Mouse (Mus musculus) myocyte (in vitro differentiated cells): ENCODE results near the gene Mfap4. TPM values are rescaled to one million over a fixed set of nuclear protein-coding genes. Genes with fewer than 3 reads are reported as not detected.
A peak's percentile ranks its signal among the peaks of the same experiment; 100 is the strongest.

ENCODE experiments used
- H3K27me3 ChIP-seq: one replicate; pipeline ENCODE4 v1.6.1; 2011; ENCODE audit not compliant: control insufficient read depth, insufficient read depth, insufficient read length
- H3K36me3 ChIP-seq: one replicate; pipeline ENCODE4 v1.6.1; 2011; ENCODE audit not compliant: control insufficient read depth, insufficient read depth
- H3K4me2 ChIP-seq: one replicate; pipeline ENCODE4 v1.6.1; 2011; ENCODE audit warnings: low read depth, control low read depth
- H3K4me3 ChIP-seq: one replicate; pipeline ENCODE4 v1.5.1; 2011; ENCODE audit warnings: mild to moderate bottlenecking, control low read depth, moderate library complexity
- H3K79me2 ChIP-seq: one replicate; pipeline ENCODE4 v1.6.1; 2011; ENCODE audit not compliant: control insufficient read depth, insufficient read depth
- H3ac ChIP-seq: one replicate; pipeline ENCODE4 v1.6.1; 2011; ENCODE audit not compliant: control insufficient read depth, insufficient read length
- CEBPB ChIP-seq: IDR thresholded peaks from 2 replicates; pipeline ENCODE4 v1.6.1; 2011; ENCODE audit warnings: mild to moderate bottlenecking, moderate library complexity; ENCODE audit not compliant: poor library complexity, insufficient read depth, severe bottlenecking
- E2F4 ChIP-seq: IDR thresholded peaks from one replicate; pipeline ENCODE4 v1.6.1; 2011; ENCODE audit warnings: mild to moderate bottlenecking, control low read depth, moderate library complexity; ENCODE audit not compliant: insufficient read depth
- MAX ChIP-seq: IDR thresholded peaks from one replicate; pipeline ENCODE4 v1.6.1; 2011; ENCODE audit warnings: low read depth, mild to moderate bottlenecking, control low read depth
- MYOD1 ChIP-seq, 3 experiments: IDR thresholded peaks; one replicate each; pipeline ENCODE4 v1.6.1; 2011; ENCODE audit warnings: control low read depth in 2 of 3, low read depth in 2 of 3, mild to moderate bottlenecking in 2 of 3, moderate library complexity in 1 of 3; ENCODE audit not compliant: insufficient read length in 2 of 3, control insufficient read depth in 1 of 3
- MYOG ChIP-seq, 3 experiments: IDR thresholded peaks; one replicate each; pipeline ENCODE4 v1.6.1; 2011; ENCODE audit warnings: control low read depth in 2 of 3, low read depth in 2 of 3, mild to moderate bottlenecking in 2 of 3; ENCODE audit not compliant: insufficient read length in 2 of 3, control insufficient read depth in 1 of 3, insufficient read depth in 1 of 3
- POLR2A ChIP-seq: IDR thresholded peaks from one replicate; pipeline ENCODE4 v1.6.1; 2011; ENCODE audit warnings: low read depth, mild to moderate bottlenecking, control low read depth, moderate library complexity; ENCODE audit not compliant: insufficient read length
- POLR2AphosphoS2 ChIP-seq: IDR thresholded peaks from one replicate; pipeline ENCODE4 v1.6.1; 2011; ENCODE audit warnings: low read depth, control low read depth; ENCODE audit not compliant: insufficient read length
- REST ChIP-seq: IDR thresholded peaks from one replicate; pipeline ENCODE4 v1.6.1; 2011; ENCODE audit warnings: mild to moderate bottlenecking, control low read depth, moderate library complexity; ENCODE audit not compliant: insufficient read depth, insufficient read length
- SRF ChIP-seq: IDR thresholded peaks from one replicate; pipeline ENCODE4 v1.6.1; 2011; ENCODE audit warnings: low read depth; ENCODE audit not compliant: control insufficient read depth, insufficient read length
- TCF12 ChIP-seq: IDR thresholded peaks from one replicate; pipeline ENCODE4 v1.6.1; 2011; ENCODE audit warnings: mild to moderate bottlenecking, control low read depth; ENCODE audit not compliant: poor library complexity, insufficient read depth, severe bottlenecking
- TCF3 ChIP-seq: IDR thresholded peaks from one replicate; pipeline ENCODE4 v1.6.1; 2011; ENCODE audit warnings: low read depth, control low read depth; ENCODE audit not compliant: insufficient read length
- USF1 ChIP-seq: IDR thresholded peaks from one replicate; pipeline ENCODE4 v1.6.1; 2011; ENCODE audit warnings: low read depth, mild to moderate bottlenecking, control low read depth, moderate library complexity
- polyA plus RNA-seq: library from polyadenylated mRNA; unstranded; fragments of >200 nt; fragmentation: generic; extraction: Trizol; gene quantifications from one replicate; pipeline ENCODE4 v1.2.1, GENCODE M21; 2012; ENCODE audit warnings: missing spikeins

Mfap4 gene
- polyA plus RNA-seq, 1 experiment = 1.1 TPM

GRCm38 (mm10) chr11:61490944-61491520, 5.8 kb downstream of the Mfap4 start:
- Histone ChIP-seq H3K4me3 (no peak overlapping the region), H3K4me2 (no peak overlapping the region), H3K27me3 (no peaks in the 10 kb centered on the region), H3K79me2 (peaks cover 15% of the 10 kb centered on the region), H3ac (no peak overlapping the region), H3K36me3 (peaks cover 10% of the 10 kb centered on the region)
- TF ChIP-seq TCF3 = no peak
- TF ChIP-seq POLR2AphosphoS2 = no peak
- no peak for TF ChIP-seq TCF12
- no peak for TF ChIP-seq USF1
- no peak for TF ChIP-seq MAX
- TF ChIP-seq MYOG (IDR thresholded peaks at IDR 0.05; ENCODE audit: control insufficient read depth in 1 of 3, insufficient read depth in 1 of 3, insufficient read length in 2 of 3, low read depth in 2 of 3) = no peak
- no peak for TF ChIP-seq CEBPB
- no peak for TF ChIP-seq REST

GRCm38 (mm10) chr11:61492749-61493401, 7.6 kb downstream of the Mfap4 start:
- TF ChIP-seq MAX (no peak), TCF3 (no peak), USF1 (no peak), MYOD1 (IDR thresholded peaks at IDR 0.05; ENCODE audit: control insufficient read depth in 1 of 3, insufficient read length in 2 of 3, low read depth in 2 of 3) (no peak), TCF12 (no peak)
- Histone ChIP-seq H3K4me3 (peak overlapping the region; percentile 64), H3K27me3 (no peaks in the 10 kb centered on the region), H3K79me2 (peaks cover 15% of the 10 kb centered on the region), H3ac (peak overlapping the region; percentile 14), H3K4me2 (peak overlapping the region; percentile 87), H3K36me3 (peaks cover 10% of the 10 kb centered on the region)

DNA sequence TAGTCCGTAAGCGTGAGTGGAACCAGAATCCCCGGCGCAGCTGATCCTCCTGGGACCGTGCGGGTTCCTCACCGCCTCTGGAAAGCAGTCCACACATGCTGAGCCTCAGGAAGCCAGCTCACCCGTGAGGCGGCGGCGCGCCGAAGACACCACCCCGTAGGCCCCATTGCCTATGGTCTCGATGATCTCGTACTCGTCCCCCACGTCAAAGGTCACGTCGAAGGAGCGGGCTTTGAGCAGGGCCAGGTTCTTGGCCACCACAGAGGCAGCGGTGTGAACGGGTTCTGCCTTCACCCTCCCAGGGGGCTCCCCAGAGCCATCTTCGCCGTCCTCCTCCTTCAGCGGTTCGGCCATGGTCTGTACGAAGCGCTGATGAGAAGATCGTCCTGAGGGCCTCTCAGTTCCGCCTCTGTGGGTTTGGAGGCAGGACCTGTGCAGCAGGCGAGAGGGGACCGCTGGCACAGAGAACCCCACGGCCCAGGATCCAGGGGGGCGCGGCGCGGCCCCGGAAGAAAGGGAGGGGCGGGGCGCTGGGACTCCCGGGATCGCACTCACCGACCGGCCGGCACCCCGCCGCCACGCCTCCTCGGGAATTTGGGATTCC, 8.4 kb downstream of the Mfap4 start:
- Histone ChIP-seq H3K27me3 (no peaks in the 10 kb centered on the region), H3K36me3 (peaks cover 7% of the 10 kb centered on the region), H3K79me2 (peaks cover 15% of the 10 kb centered on the region), H3K4me3 (peak overlapping the region; percentile 64), H3ac (peak overlapping the region; percentile 14), H3K4me2 (peak overlapping the region; percentile 87)
- no peak for TF ChIP-seq SRF
- TF ChIP-seq REST = no peak
- no peak for TF ChIP-seq E2F4
- no peak for TF ChIP-seq TCF3
- TF ChIP-seq MYOG (IDR thresholded peaks at IDR 0.05; ENCODE audit: control insufficient read depth in 1 of 3, insufficient read depth in 1 of 3, insufficient read length in 2 of 3, low read depth in 2 of 3) = no peak
- no peak for TF ChIP-seq MYOD1 (IDR thresholded peaks at IDR 0.05; ENCODE audit: control insufficient read depth in 1 of 3, insufficient read length in 2 of 3, low read depth in 2 of 3)
- no peak for TF ChIP-seq USF1
- TF ChIP-seq POLR2AphosphoS2 = no peak
- no peak for TF ChIP-seq TCF12
- TF ChIP-seq POLR2A = no peak
- TF ChIP-seq CEBPB = no peak
- no peak for TF ChIP-seq MAX

GRCm38 (mm10) chr11:61494129-61494997, 9.1 kb downstream of the Mfap4 start, which contains the start of gene Mapk7:
Gene Mapk7 (minus strand): TSS chr11:61494406.
- H3K4me2 ChIP-seq = peak within 1 kb of the TSS; percentile 99
- H3ac ChIP-seq = peak within 1 kb of the TSS; percentile 14
- H3K36me3 ChIP-seq = peaks cover 5% of the 10 kb centered on the region
- H3K27me3 ChIP-seq = no peaks in the 10 kb centered on the region
- H3K4me3 ChIP-seq = peak within 1 kb of the TSS; percentile 64
- peaks cover 15% of the 10 kb centered on the region for H3K79me2 ChIP-seq
- TF ChIP-seq REST = no peak
- TF ChIP-seq MAX = no peak
- peak; percentile 16 to 80 (median 60) for TF ChIP-seq MYOG (IDR thresholded peaks at IDR 0.05; ENCODE audit: control insufficient read depth in 1 of 3, insufficient read depth in 1 of 3, insufficient read length in 2 of 3, low read depth in 2 of 3)
- TF ChIP-seq SRF = no peak
- TF ChIP-seq TCF3 = no peak
- TF ChIP-seq CEBPB = no peak
- TF ChIP-seq TCF12 = no peak
- TF ChIP-seq MYOD1 (IDR thresholded peaks at IDR 0.05; ENCODE audit: control insufficient read depth in 1 of 3, insufficient read length in 2 of 3, low read depth in 2 of 3) = peak in 2 of 3 experiments; percentile 51 to 79
- TF ChIP-seq E2F4 = no peak
- no peak for TF ChIP-seq USF1
- peak; percentile 63 for TF ChIP-seq POLR2A
- TF ChIP-seq POLR2AphosphoS2 = peak; percentile 28
